9 mouse cellular contexts compared by ENCODE assay signal in genomic region chr11:53794671-53795557, GRCm38 (mm10). TPM values are rescaled to one million over a fixed set of nuclear protein-coding genes. Genes with fewer than 3 reads are reported as not detected.
DNase-seq lines count a peak whose midpoint lies in the region; ATAC-seq and TF ChIP-seq lines count a peak whose summit lies in the region.
"Had no signal": no experiment of that assay in that cellular context is flagged by ENCODE, and none has a peak within 500 bp of the region (broad histone marks: within the 10 kb centered on the region; RNA-seq: fewer than 3 reads in every experiment).

No protein-coding gene starts in this region.

- H3K9ac ChIP-seq in heart, embryonic 15.5 days = no peak overlapping the region

- H3K27me3 ChIP-seq in cerebellum, adult 2 months (ENCODE audit: control insufficient read depth, insufficient read depth, low read length) = no peaks in the 10 kb centered on the region
- no peaks in the 10 kb centered on the region for H3K27me3 ChIP-seq in heart, embryonic 15.5 days

- no peak overlapping the region for H3K4me3 ChIP-seq in cerebellum, adult 2 months (replicated peaks; ENCODE audit: insufficient read depth, low read depth, low read length)
- H3K4me3 ChIP-seq in heart, embryonic 15.5 days = no peak overlapping the region

- H3K4me1 ChIP-seq in cerebellum, adult 2 months (ENCODE audit: control insufficient read depth, insufficient read depth, low read length) = peaks cover 6% of the 10 kb centered on the region
- peaks cover 38% of the 10 kb centered on the region for H3K4me1 ChIP-seq in heart, embryonic 15.5 days (replicated peaks)

- peak; percentile 50 for ATAC-seq in heart, embryonic 15.5 days (replicated peaks; ENCODE audit: insufficient number of reproducible peaks, insufficient read depth, low FRiP score, low read depth)
- ATAC-seq in monocyte, adult 5-6 weeks (replicated peaks; ENCODE audit: insufficient number of reproducible peaks, low FRiP score, low TSS enrichment, poor library complexity, severe bottlenecking) = peak; percentile 93
- no peak for ATAC-seq in frontal cortex, adult (ENCODE audit: low TSS enrichment)

- TF ChIP-seq CTCF in cerebellum, adult 2 months (IDR thresholded peaks at IDR 0.05; ENCODE audit: borderline replicate concordance, insufficient read depth, low read depth, low read length) = no peak

- H3K27ac ChIP-seq in cerebellum, adult 2 months (ENCODE audit: insufficient read depth, low read length) = no peak overlapping the region
- peak overlapping the region; percentile 72 for H3K27ac ChIP-seq in heart, embryonic 15.5 days

- H3K9me3 ChIP-seq in heart, embryonic 15.5 days (replicated peaks) = no peaks in the 10 kb centered on the region

- no peaks in the 10 kb centered on the region for H3K36me3 ChIP-seq in heart, embryonic 15.5 days

- TF ChIP-seq POLR2A in cerebellum, adult 2 months (IDR thresholded peaks at IDR 0.05; ENCODE audit: borderline replicate concordance, insufficient read depth, low read length) = no peak

- whole genome bisulfite sequencing in cerebellum, adult 2 months = 58% methylated on average over 25 of the region's 25 CpGs
- WGBS in heart, embryonic 15.5 days = 41% methylated on average over 25 of the region's 25 CpGs
- WGBS in large intestine, adult 2 months = 10% methylated on average over 25 of the region's 25 CpGs

- H3K4me2 ChIP-seq in heart, embryonic 15.5 days = peak overlapping the region; percentile 40

- DNase-seq in cerebellum, adult 2 months = peak; percentile 35 to 69
- DNase-seq in cerebellum, postnatal 4 days (ENCODE audit: low spot score in 2 of 2) = no peak
- DNase-seq in T-cell, adult 2 months (ENCODE audit: low spot score) = peak; percentile 81
- DNase-seq in large intestine, adult 2 months (ENCODE audit: low read depth, low spot score) = peak; percentile 56
- DNase-seq in layer of hippocampus, postnatal 14 days (ENCODE audit: low spot score in 2 of 2) = no peak

RNA-seq across cellular contexts. Expression of gene Gm17334, which starts 21.9 kb away (rescaled TPM):
- 0.32 and 0.44 TPM in 2 replicates for polyA plus RNA-seq in cerebellum, adult 2 months (2012; rRNA removed)
- polyA plus RNA-seq in heart, embryonic 15.5 days (2015; fragmentation: Nextera tagmentation; extraction: Ambion mirVana) = 0.15 TPM in 1 of 2 replicates, not detected in the other
- polyA plus RNA-seq in large intestine, adult 2 months (2012; rRNA removed) = 1.5 and 1.9 TPM in 2 replicates
- 0.68 TPM in 1 of 3 replicates, not detected in the others for total RNA-seq in monocyte, adult 5-6 weeks (2017)
- total RNA-seq in layer of hippocampus, postnatal 14 days (2021) = under 1 TPM in 1 of 2 experiments, not detected in 1; 0.62 TPM
- polyA plus RNA-seq: limb, embryonic 11.5 days had no signal

RNA-seq across cellular contexts. Expression of gene Irf1, which starts 25.1 kb away (rescaled TPM):
- 5.6 and 6.0 TPM in 2 replicates for polyA plus RNA-seq in cerebellum, adult 2 months (2012; rRNA removed)
- polyA plus RNA-seq in heart, embryonic 15.5 days (2015; fragmentation: Nextera tagmentation; extraction: Ambion mirVana) = 10.2 and 24.9 TPM in 2 replicates
- 171 and 271 TPM in 2 replicates for polyA plus RNA-seq in large intestine, adult 2 months (2012; rRNA removed)
- 300 to 388 TPM (median 378 TPM) in 3 replicates for total RNA-seq in monocyte, adult 5-6 weeks (2017)
- total RNA-seq in layer of hippocampus, postnatal 14 days (2021) = 1 to 10 TPM; 4.9 to 7.7 TPM

Comparison
In these comparisons a context has a peak if more than half of its experiments do, and no peak if none do; other contexts are left out.
1. DNase-seq: peak in cerebellum, adult 2 months (2 of 2), T-cell, adult 2 months (single experiment) and large intestine, adult 2 months (single experiment); none in cerebellum, postnatal 4 days (0 of 2) and layer of hippocampus, postnatal 14 days (0 of 2).